ENCODE assay signal across 8 mouse cellular contexts in the genomic region with DNA sequence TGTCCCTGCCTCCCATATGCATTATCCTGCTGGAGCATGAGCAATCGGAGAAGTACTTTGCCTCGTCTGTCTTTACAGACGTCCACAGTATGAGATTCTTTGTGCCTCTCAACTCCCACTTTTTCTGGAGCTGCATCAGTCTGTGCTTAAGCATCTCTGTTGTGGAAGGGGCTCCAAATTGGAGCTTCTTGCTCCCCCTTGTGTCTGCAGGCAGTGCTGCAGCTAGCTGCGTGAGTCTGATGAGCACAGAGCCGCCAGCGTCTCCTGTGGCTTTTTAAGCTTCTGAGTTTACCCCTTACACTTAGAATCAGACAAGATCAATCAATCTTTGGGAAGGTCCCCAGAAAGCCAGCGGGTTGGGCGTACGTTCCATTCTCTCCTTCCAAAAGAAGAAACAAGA. TPM values are rescaled to one million over a fixed set of nuclear protein-coding genes. Genes with fewer than 3 reads are reported as not detected.
DNase-seq lines count a peak whose midpoint lies in the region; ATAC-seq lines count a peak whose summit lies in the region.

No protein-coding gene starts in this region.

- peaks cover 9% of the 10 kb centered on the region; the same call in 1 of the 2 replicates for H3K4me1 ChIP-seq in forebrain, embryonic 10.5 days
- no peaks in the 10 kb centered on the region for H3K4me1 ChIP-seq in forebrain, embryonic 15.5 days

- no peaks in the 10 kb centered on the region for H3K9me3 ChIP-seq in forebrain, embryonic 10.5 days
- no peaks in the 10 kb centered on the region for H3K9me3 ChIP-seq in forebrain, embryonic 15.5 days

- H3K4me3 ChIP-seq in forebrain, embryonic 10.5 days = no peak overlapping the region
- H3K4me3 ChIP-seq in forebrain, embryonic 15.5 days = no peak overlapping the region

- H3K4me2 ChIP-seq in forebrain, embryonic 15.5 days (replicated peaks) = no peak overlapping the region

- DNase-seq in forebrain, embryonic 10.5 days (ENCODE audit: extremely low spot score, low spot score) = peak; percentile 63
- DNase-seq in B cell, adult 2 months = peak; percentile 57 to 58
- DNase-seq in adrenal gland, postnatal 25 days = peak; percentile 64
- peak; percentile 56 for DNase-seq in gastrocnemius, postnatal 10 days
- peak; percentile 49 for DNase-seq in layer of hippocampus, adult 9-11 months
- peak; percentile 75 for DNase-seq in lung, postnatal 36 days
- DNase-seq in spleen, postnatal 36 days (ENCODE audit: low spot score in 2 of 2) = peak; percentile 11 to 34

- no peak overlapping the region for H3K9ac ChIP-seq in forebrain, embryonic 15.5 days (replicated peaks)

- no peak for ATAC-seq in forebrain, embryonic 15.5 days (replicated peaks)

- no peak overlapping the region for H3K27ac ChIP-seq in forebrain, embryonic 10.5 days
- H3K27ac ChIP-seq in forebrain, embryonic 15.5 days (replicated peaks) = no peak overlapping the region

- 25% methylated on average over 9 of the region's 9 CpGs for WGBS in forebrain, embryonic 10.5 days
- 20% methylated on average over 9 of the region's 9 CpGs for WGBS in forebrain, embryonic 15.5 days

- H3K27me3 ChIP-seq in forebrain, embryonic 10.5 days (ENCODE audit: poor library complexity, severe bottlenecking) = no peaks in the 10 kb centered on the region
- H3K27me3 ChIP-seq in forebrain, embryonic 15.5 days = no peaks in the 10 kb centered on the region

- H3K36me3 ChIP-seq in forebrain, embryonic 10.5 days (replicated peaks) = no peaks in the 10 kb centered on the region
- no peaks in the 10 kb centered on the region for H3K36me3 ChIP-seq in forebrain, embryonic 15.5 days

RNA-seq across cellular contexts. Expression of gene Hormad2, which starts 10.2 kb away (rescaled TPM):
- polyA plus RNA-seq in forebrain, embryonic 10.5 days (2016; fragmentation: Nextera tagmentation; extraction: Ambion mirVana) = 0.33 TPM in 1 of 2 replicates, not detected in the other
- polyA plus RNA-seq in forebrain, embryonic 15.5 days (2015; fragmentation: Nextera tagmentation; extraction: Ambion mirVana) = not detected in 2 replicates
- 0.95 and 1.6 TPM in 2 replicates for total RNA-seq in adrenal gland, postnatal 25 days (2021)
- total RNA-seq in gastrocnemius, postnatal 10 days (2021) = under 1 TPM in 1 of 2 experiments, not detected in 1; 0.12 TPM

Comparison
In these comparisons a context has a peak if more than half of its experiments do, and no peak if none do; other contexts are left out.
1. DNase-seq: peak in every context shown above with its lines; median percentile 75 in lung, postnatal 36 days; 64 in adrenal gland, postnatal 25 days; 63 in forebrain, embryonic 10.5 days; 58 in B cell, adult 2 months; 56 in gastrocnemius, postnatal 10 days; 49 in layer of hippocampus, adult 9-11 months; 22 in spleen, postnatal 36 days.